Mouse (Mus musculus) kidney, embryonic 16.5 days (tissue): Measurements from ENCODE around the gene Foxp4. TPM values are rescaled to one million over a fixed set of nuclear protein-coding genes. Genes with fewer than 3 reads are reported as not detected.

Source experiments
- ATAC-seq: fragments of 200-750 bp; cut with Nextera tagmentation; 2 replicates; pipeline ENCODE4 v1.8.0; 2017; ENCODE audit warnings: moderate TSS enrichment; ENCODE audit not compliant: low FRiP score, low TSS enrichment
- H3K27ac ChIP-seq: fragments of 300-500 bp; sonication (generic); 2 replicates; pipeline ENCODE4 v1.5.1; 2014; ENCODE audit warnings: low read length
- H3K27me3 ChIP-seq: fragments of 300-500 bp; sonication (generic); 2 replicates; pipeline ENCODE4 v1.6.1; 2014; ENCODE audit warnings: low read length, control low read depth, mixed read lengths; ENCODE audit not compliant: insufficient read depth
- H3K36me3 ChIP-seq: fragments of 300-500 bp; sonication (generic); 2 replicates; pipeline ENCODE4 v1.6.1; 2014; ENCODE audit warnings: low read length, control low read depth, mixed read lengths; ENCODE audit not compliant: insufficient read depth
- H3K4me1 ChIP-seq: fragments of 300-500 bp; sonication (generic); 2 replicates; pipeline ENCODE4 v1.6.1; 2014; ENCODE audit warnings: low read length, control low read depth, mixed read lengths; ENCODE audit not compliant: insufficient read depth
- H3K4me2 ChIP-seq: fragments of 300-500 bp; sonication (generic); replicated peaks from 2 replicates; pipeline ENCODE4 v1.6.1; 2014; ENCODE audit warnings: low read depth, low read length
- H3K4me3 ChIP-seq: fragments of 300-500 bp; sonication (generic); 2 replicates; pipeline ENCODE4 v1.5.1; 2014; ENCODE audit warnings: mild to moderate bottlenecking, low read length
- H3K9ac ChIP-seq: fragments of 300-500 bp; sonication (generic); replicated peaks from 2 replicates; pipeline ENCODE4 v1.6.1; 2014; ENCODE audit warnings: low read length
- H3K9me3 ChIP-seq: fragments of 300-500 bp; sonication (generic); 2 replicates; pipeline ENCODE4 v1.6.1; 2016; ENCODE audit warnings: low read length, control low read depth
- WGBS: fragments of 180-500 bp; shearing (Covaris S2); extraction: QIAGEN DNeasy Blood & Tissue Kit; methylation state at CpG from one replicate; pipeline ENCODE4 v1.1.7; 2014; 5-methylcytosine and 5-hydroxymethylcytosine counted together
- polyA plus RNA-seq: library from polyadenylated mRNA; unstranded; fragments of >200 nt; fragmentation: Nextera tagmentation; extraction: Ambion mirVana; gene quantifications from 2 replicates; pipeline ENCODE4 v1.2.1, GENCODE M21; 2015

The Foxp4 gene
- polyA plus RNA-seq, 1 experiment from 2014 or later = 8.3 TPM

- Histone ChIP-seq H3K4me1 (peaks cover 23% of the 10 kb centered on the region), H3K27ac (no peak overlapping the region), H3K9ac (no peak overlapping the region), H3K4me2 (no peak overlapping the region), H3K4me3 (no peak overlapping the region), H3K27me3 (peaks cover 3% of the 10 kb centered on the region; the same call in 1 of the 2 replicates), H3K36me3 (no peaks in the 10 kb centered on the region), H3K9me3 (no peaks in the 10 kb centered on the region)
- ATAC-seq = no peak
- 69% methylated on average over 13 of the region's 13 CpGs for WGBS
Measured at GRCm38 (mm10) chr17:47951452-47951851, 27.0 kb upstream of the Foxp4 start.

DNA sequence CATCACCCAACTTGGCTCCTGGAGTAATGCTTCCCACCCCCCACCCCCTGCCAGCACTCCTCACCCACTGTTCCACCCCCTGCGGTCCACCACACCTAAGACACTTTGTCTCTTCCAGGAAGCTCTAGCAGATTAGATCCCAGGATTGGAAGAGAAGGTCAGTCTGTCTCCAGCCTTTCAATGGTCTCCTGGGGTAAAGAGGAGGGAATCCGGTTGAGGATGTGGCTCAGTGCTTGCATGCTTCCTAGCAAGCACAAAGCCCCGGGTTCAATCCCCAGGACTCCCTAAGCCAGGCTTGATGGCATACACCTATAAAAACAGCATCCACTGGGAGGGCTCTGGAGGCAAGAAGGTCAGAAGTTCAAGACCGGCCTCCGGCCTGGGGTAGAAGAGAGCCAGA, 26.4 kb upstream of the Foxp4 start:
- no peak overlapping the region for H3K4me2 ChIP-seq
- WGBS = 78% methylated on average over 5 of the region's 5 CpGs
- H3K27ac ChIP-seq = no peak overlapping the region
- H3K4me3 ChIP-seq = no peak overlapping the region
- H3K9me3 ChIP-seq = no peaks in the 10 kb centered on the region
- H3K4me1 ChIP-seq = peaks cover 23% of the 10 kb centered on the region
- ATAC-seq = no peak
- no peak overlapping the region for H3K9ac ChIP-seq
- H3K27me3 ChIP-seq = peaks cover 3% of the 10 kb centered on the region; the same call in 1 of the 2 replicates
- H3K36me3 ChIP-seq = no peaks in the 10 kb centered on the region

DNA sequence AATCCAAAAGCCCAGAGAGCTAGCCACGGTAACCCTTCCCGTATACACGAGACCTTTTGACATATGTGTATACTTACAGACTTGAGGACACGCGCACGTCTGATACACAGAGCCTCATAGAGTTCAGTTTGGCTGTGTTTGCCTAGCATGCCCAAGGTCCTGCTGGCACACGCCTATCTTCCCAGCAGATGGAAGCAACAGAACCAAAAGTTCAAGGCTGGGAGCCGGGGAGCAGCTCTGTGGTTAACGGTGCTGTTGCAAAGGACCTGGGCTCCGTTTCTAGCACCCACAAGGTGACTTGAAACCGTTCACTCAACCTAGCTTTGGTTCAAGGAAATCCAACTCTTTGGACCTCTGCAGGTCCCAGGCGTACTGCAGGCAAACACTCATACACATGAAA, 25.0 kb upstream of the Foxp4 start:
- no peak overlapping the region for H3K27ac ChIP-seq
- H3K36me3 ChIP-seq = no peaks in the 10 kb centered on the region
- H3K9me3 ChIP-seq = no peaks in the 10 kb centered on the region
- H3K9ac ChIP-seq = no peak overlapping the region
- peaks cover 14% of the 10 kb centered on the region for H3K4me1 ChIP-seq
- no peak overlapping the region for H3K4me3 ChIP-seq
- 92% methylated on average over 12 of the region's 12 CpGs for WGBS
- no peak overlapping the region for H3K4me2 ChIP-seq
- no peak for ATAC-seq
- peaks cover 3% of the 10 kb centered on the region; the same call in 1 of the 2 replicates for H3K27me3 ChIP-seq

GRCm38 (mm10) chr17:47948753-47949152, 24.3 kb upstream of the Foxp4 start:
- H3K27ac ChIP-seq = no peak overlapping the region
- no peak overlapping the region for H3K4me2 ChIP-seq
- no peaks in the 10 kb centered on the region for H3K36me3 ChIP-seq
- H3K4me1 ChIP-seq = peaks cover 14% of the 10 kb centered on the region
- H3K27me3 ChIP-seq = peaks cover 3% of the 10 kb centered on the region; the same call in 1 of the 2 replicates
- ATAC-seq = no peak
- H3K9ac ChIP-seq = no peak overlapping the region
- no peaks in the 10 kb centered on the region for H3K9me3 ChIP-seq
- H3K4me3 ChIP-seq = no peak overlapping the region
- 72% methylated on average over 5 of the region's 5 CpGs for WGBS

DNA sequence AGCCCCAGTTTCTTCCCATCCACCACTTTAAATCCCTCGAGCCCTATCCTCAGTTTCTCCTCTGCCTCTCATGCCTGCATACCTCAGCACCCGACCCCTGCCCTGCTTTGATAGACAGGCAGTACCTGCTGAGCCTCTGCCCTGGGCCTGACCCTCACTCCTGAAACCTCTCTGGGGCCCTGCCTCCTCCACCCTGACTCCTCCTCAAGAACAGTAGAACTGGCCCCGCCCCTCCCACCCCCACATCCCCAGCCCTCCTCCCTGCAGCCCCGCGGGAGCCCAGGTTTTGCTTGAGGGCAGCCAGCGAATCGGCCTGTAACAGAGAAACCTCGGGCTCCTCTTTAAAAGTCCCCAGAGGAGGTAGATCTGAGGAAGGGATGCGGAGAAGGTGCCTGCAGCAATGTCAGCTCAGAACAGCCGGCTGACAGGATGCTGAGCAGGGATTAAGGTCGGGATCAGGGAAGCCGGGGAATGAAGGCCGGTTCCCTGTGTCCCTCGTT, 22.5 kb upstream of the Foxp4 start:
- ATAC-seq = peak; percentile 74; the same call in 1 of the 2 replicates
- no peak overlapping the region for H3K27ac ChIP-seq
- peaks cover 15% of the 10 kb centered on the region for H3K4me1 ChIP-seq
- peak overlapping the region; percentile 38; the same call in 1 of the 2 replicates for H3K9ac ChIP-seq
- H3K4me2 ChIP-seq = peak overlapping the region; percentile 39
- H3K27me3 ChIP-seq = peaks cover 3% of the 10 kb centered on the region; the same call in 1 of the 2 replicates
- 6% methylated on average over 14 of the region's 14 CpGs for WGBS
- no peaks in the 10 kb centered on the region for H3K9me3 ChIP-seq
- no peaks in the 10 kb centered on the region for H3K36me3 ChIP-seq
- no peak overlapping the region for H3K4me3 ChIP-seq

DNA sequence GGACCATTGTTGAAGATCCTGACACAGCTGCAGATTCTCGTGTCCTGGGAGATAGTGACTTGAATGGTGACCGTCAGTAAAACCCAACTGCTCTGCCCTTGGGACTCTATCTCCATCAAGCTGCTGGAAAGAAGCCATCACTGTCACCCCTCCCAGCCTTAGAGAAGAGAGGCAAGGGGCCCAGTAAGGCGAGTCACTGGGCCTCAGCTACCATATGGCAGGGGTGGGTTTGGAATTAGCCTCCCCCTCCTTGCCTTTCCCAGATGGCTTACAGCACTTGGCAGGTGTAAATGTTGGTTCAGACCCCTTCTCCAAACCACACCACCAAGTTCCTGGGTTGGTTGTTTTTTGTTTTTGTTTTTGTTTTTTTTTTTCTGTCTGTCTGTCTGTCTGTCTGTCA, 21.7 kb upstream of the Foxp4 start:
- 77% methylated on average over 3 of the region's 3 CpGs for WGBS
- H3K4me1 ChIP-seq = peaks cover 15% of the 10 kb centered on the region
- ATAC-seq = no peak
- H3K27ac ChIP-seq = no peak overlapping the region
- no peak overlapping the region for H3K4me3 ChIP-seq
- no peaks in the 10 kb centered on the region for H3K9me3 ChIP-seq
- peaks cover 3% of the 10 kb centered on the region; the same call in 1 of the 2 replicates for H3K27me3 ChIP-seq
- no peak overlapping the region for H3K4me2 ChIP-seq
- H3K9ac ChIP-seq = no peak overlapping the region
- H3K36me3 ChIP-seq = no peaks in the 10 kb centered on the region

- no peaks in the 10 kb centered on the region for H3K27me3 ChIP-seq
- no peak for ATAC-seq
- H3K4me2 ChIP-seq = no peak overlapping the region
- H3K9me3 ChIP-seq = no peaks in the 10 kb centered on the region
- no peaks in the 10 kb centered on the region for H3K36me3 ChIP-seq
- H3K27ac ChIP-seq = no peak overlapping the region
- peaks cover 15% of the 10 kb centered on the region for H3K4me1 ChIP-seq
- H3K4me3 ChIP-seq = no peak overlapping the region
- 40% methylated on average over 9 of the region's 9 CpGs for WGBS
- no peak overlapping the region for H3K9ac ChIP-seq
Measured at GRCm38 (mm10) chr17:47943103-47943870, 18.8 kb upstream of the Foxp4 start.

DNA sequence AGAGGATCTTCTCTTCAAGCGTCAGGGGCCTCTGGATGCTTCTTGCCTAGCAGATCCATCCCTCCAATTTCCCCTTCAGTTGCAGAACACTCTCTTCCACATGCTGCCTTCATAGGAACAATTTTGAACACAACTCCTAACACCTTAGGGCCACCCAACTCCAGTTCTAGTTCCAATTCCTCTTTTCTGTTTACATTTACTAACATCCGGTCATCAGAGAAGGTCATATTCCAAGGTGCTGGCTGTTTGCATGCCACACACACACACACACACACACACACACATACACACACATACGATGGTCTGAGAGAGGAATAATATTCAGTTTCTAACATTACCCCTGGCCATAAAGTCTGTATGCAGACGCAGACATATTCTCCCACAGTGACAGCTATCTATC, 17.6 kb upstream of the Foxp4 start:
- Histone ChIP-seq H3K9ac (no peak overlapping the region), H3K4me2 (no peak overlapping the region), H3K27me3 (no peaks in the 10 kb centered on the region), H3K36me3 (no peaks in the 10 kb centered on the region), H3K4me1 (peaks cover 10% of the 10 kb centered on the region), H3K4me3 (no peak overlapping the region), H3K9me3 (no peaks in the 10 kb centered on the region), H3K27ac (no peak overlapping the region)
- ATAC-seq = no peak
- 74% methylated on average over 4 of the region's 4 CpGs for WGBS

- Histone ChIP-seq H3K9me3 (no peaks in the 10 kb centered on the region), H3K4me2 (no peak overlapping the region), H3K9ac (no peak overlapping the region), H3K27ac (no peak overlapping the region), H3K4me1 (0 out of 2 replicates have a peak, but pooled peaks cover 6% of the 10 kb centered on the region), H3K27me3 (no peaks in the 10 kb centered on the region), H3K36me3 (no peaks in the 10 kb centered on the region), H3K4me3 (no peak overlapping the region)
- ATAC-seq = no peak
- 73% methylated on average over 6 of the region's 6 CpGs for WGBS
Measured at GRCm38 (mm10) chr17:47938839-47939238, 14.4 kb upstream of the Foxp4 start.

- Histone ChIP-seq H3K36me3 (no peaks in the 10 kb centered on the region), H3K4me1 (0 out of 2 replicates have a peak, but pooled peaks cover 3% of the 10 kb centered on the region), H3K27ac (no peak overlapping the region), H3K27me3 (no peaks in the 10 kb centered on the region), H3K9ac (no peak overlapping the region), H3K4me2 (no peak overlapping the region), H3K9me3 (no peaks in the 10 kb centered on the region), H3K4me3 (no peak overlapping the region)
- ATAC-seq = no peak
- whole genome bisulfite sequencing = 59% methylated on average over 10 of the region's 10 CpGs
Measured at GRCm38 (mm10) chr17:47937926-47938600, 13.6 kb upstream of the Foxp4 start.
